Mouse (Mus musculus): ENCODE measurements around the gene Tgoln1. TPM values are rescaled to one million over a fixed set of nuclear protein-coding genes. Genes with fewer than 3 reads are reported as not detected.

The Tgoln1 gene
- total and polyA plus RNA-seq, 2 experiments from 2014 or later = 34.2 to 39.2 TPM

DNA sequence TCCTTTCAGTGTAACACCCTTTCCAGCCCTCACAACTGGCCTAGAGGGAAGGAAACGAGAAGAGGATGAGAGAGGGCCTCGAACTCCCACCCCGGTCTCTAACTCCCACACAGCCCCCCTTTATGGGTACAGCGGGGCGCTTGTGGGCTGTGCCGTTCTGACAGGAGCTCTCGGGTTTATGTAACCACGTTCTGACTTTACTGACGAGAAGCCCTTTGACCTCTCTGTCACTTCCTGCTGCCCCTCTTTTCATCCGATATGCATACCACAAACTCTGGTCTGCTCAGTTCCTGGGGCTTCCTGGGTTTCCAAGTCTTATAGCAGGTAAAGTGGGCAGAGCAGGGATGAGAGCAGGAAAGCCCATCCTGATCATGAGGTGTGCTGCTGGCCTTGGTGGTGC lies 17.5 kb upstream of the Tgoln1 start:
- no peak overlapping the region for H3K27ac ChIP-seq (ENCODE audit: low read depth, low read length)
- no peaks in the 10 kb centered on the region for H3K4me1 ChIP-seq (ENCODE audit: insufficient read depth, low read length)
- WGBS = 83% methylated on average over 10 of the region's 10 CpGs
- DNase-seq (ENCODE audit: low spot score) (no peak), ATAC-seq (ENCODE audit: low FRiP score) (no peak)
- no peaks in the 10 kb centered on the region for H3K27me3 ChIP-seq (ENCODE audit: insufficient read depth, low read length)
- H3K36me3 ChIP-seq (ENCODE audit: insufficient read depth, low read length) = no peaks in the 10 kb centered on the region; the same call in 1 of the 2 replicates
- no peak overlapping the region for H3K4me3 ChIP-seq (ENCODE audit: low read depth, low read length)
- no peak overlapping the region for H3K4me2 ChIP-seq (ENCODE audit: low read depth, low read length, poor library complexity, severe bottlenecking)
- no peaks in the 10 kb centered on the region for H3K9me3 ChIP-seq (ENCODE audit: low read length)
- H3K9ac ChIP-seq (replicated peaks; ENCODE audit: low read length, poor library complexity, severe bottlenecking) = no peak overlapping the region
- TF ChIP-seq CTCF (IDR thresholded peaks at IDR 0.05) = no peak

- Histone ChIP-seq H3K4me3 (ENCODE audit: low read depth, low read length) (no peak overlapping the region), H3K4me1 (ENCODE audit: insufficient read depth, low read length) (no peaks in the 10 kb centered on the region), H3K27me3 (ENCODE audit: insufficient read depth, low read length) (no peaks in the 10 kb centered on the region), H3K4me2 (ENCODE audit: low read depth, low read length, poor library complexity, severe bottlenecking) (no peak overlapping the region), H3K27ac (ENCODE audit: low read depth, low read length) (no peak overlapping the region), H3K9me3 (ENCODE audit: low read length) (no peaks in the 10 kb centered on the region), H3K36me3 (ENCODE audit: insufficient read depth, low read length) (no peaks in the 10 kb centered on the region; the same call in 1 of the 2 replicates), H3K9ac (replicated peaks; ENCODE audit: low read length, poor library complexity, severe bottlenecking) (no peak overlapping the region)
- DNase-seq (ENCODE audit: low spot score) = no peak
- no peak; the same call in none of the 2 replicates for ATAC-seq (ENCODE audit: low FRiP score)
- 65% methylated on average over 6 of the region's 6 CpGs for WGBS
- TF ChIP-seq CTCF (IDR thresholded peaks at IDR 0.05) = no peak
Observed at GRCm38 (mm10) chr6:72631700-72632099, 14.9 kb upstream of the Tgoln1 start.

- H3K4me3 ChIP-seq (ENCODE audit: low read depth, low read length) = no peak overlapping the region
- DNase-seq (ENCODE audit: low spot score) (no peak), ATAC-seq (ENCODE audit: low FRiP score) (no peak)
- no peaks in the 10 kb centered on the region for H3K4me1 ChIP-seq (ENCODE audit: insufficient read depth, low read length)
- no peak overlapping the region for H3K27ac ChIP-seq (ENCODE audit: low read depth, low read length)
- no peaks in the 10 kb centered on the region for H3K27me3 ChIP-seq (ENCODE audit: insufficient read depth, low read length)
- H3K4me2 ChIP-seq (ENCODE audit: low read depth, low read length, poor library complexity, severe bottlenecking) = no peak overlapping the region
- no peaks in the 10 kb centered on the region for H3K9me3 ChIP-seq (ENCODE audit: low read length)
- 94% methylated on average over 14 of the region's 14 CpGs for WGBS
- no peak for TF ChIP-seq CTCF (IDR thresholded peaks at IDR 0.05)
- no peaks in the 10 kb centered on the region; the same call in 1 of the 2 replicates for H3K36me3 ChIP-seq (ENCODE audit: insufficient read depth, low read length)
- no peak overlapping the region for H3K9ac ChIP-seq (replicated peaks; ENCODE audit: low read length, poor library complexity, severe bottlenecking)
Observed at GRCm38 (mm10) chr6:72630961-72631360, 14.2 kb upstream of the Tgoln1 start.

DNA sequence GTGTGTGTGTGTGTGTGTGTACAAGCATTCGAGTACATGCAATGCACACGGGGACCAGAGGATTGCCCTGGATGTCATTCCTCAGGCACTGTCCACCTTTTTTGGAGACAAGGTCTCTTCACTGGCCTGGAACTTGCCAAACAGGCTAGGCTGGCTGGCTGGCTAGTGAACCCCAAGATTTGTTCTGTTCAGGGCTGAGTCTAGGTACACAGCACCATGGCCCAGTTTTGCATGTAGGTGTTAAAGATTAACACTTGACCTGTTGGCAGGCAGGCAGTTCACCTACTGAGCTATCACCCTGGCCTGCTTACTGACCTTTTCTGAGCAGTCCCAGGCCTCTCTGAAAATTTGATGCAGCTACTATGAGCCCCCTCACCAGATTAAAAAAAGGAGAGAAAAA lies 13.6 kb upstream of the Tgoln1 start:
- no peak overlapping the region for H3K4me3 ChIP-seq (ENCODE audit: low read depth, low read length)
- DNase-seq (ENCODE audit: low spot score) (no peak), ATAC-seq (ENCODE audit: low FRiP score) (no peak)
- no peaks in the 10 kb centered on the region for H3K27me3 ChIP-seq (ENCODE audit: insufficient read depth, low read length)
- no peak overlapping the region for H3K27ac ChIP-seq (ENCODE audit: low read depth, low read length)
- no peak overlapping the region for H3K9ac ChIP-seq (replicated peaks; ENCODE audit: low read length, poor library complexity, severe bottlenecking)
- no peaks in the 10 kb centered on the region for H3K9me3 ChIP-seq (ENCODE audit: low read length)
- H3K4me2 ChIP-seq (ENCODE audit: low read depth, low read length, poor library complexity, severe bottlenecking) = no peak overlapping the region
- no peaks in the 10 kb centered on the region for H3K4me1 ChIP-seq (ENCODE audit: insufficient read depth, low read length)
- TF ChIP-seq CTCF (IDR thresholded peaks at IDR 0.05) = no peak
- no peaks in the 10 kb centered on the region; the same call in 1 of the 2 replicates for H3K36me3 ChIP-seq (ENCODE audit: insufficient read depth, low read length)
- WGBS = 97% methylated on average over 2 of the region's 2 CpGs

DNA sequence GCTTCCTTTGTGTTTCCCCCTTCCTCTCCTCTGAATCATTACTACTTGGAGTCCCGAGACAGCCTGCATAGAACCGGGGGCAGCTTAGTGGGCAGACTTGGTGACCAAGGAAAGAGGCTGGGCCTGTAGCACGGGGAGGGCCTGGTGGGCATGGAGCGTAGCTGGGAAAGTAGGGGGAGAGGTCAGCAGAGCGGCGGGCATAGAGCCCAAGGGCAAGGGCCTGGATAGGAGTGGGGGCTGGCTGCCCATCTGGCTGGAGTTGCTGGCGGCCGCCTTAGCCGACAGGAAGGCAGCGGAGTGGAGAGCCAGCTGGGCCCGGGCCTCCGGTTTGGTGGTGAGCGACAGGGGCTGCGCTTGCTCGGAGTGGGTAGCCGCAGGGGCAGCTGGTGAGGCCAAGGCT lies 10.5 kb upstream of the Tgoln1 start:
- Histone ChIP-seq H3K4me3 (ENCODE audit: low read depth, low read length) (no peak overlapping the region), H3K4me1 (ENCODE audit: insufficient read depth, low read length) (no peaks in the 10 kb centered on the region), H3K9me3 (ENCODE audit: low read length) (no peaks in the 10 kb centered on the region), H3K27me3 (ENCODE audit: insufficient read depth, low read length) (no peaks in the 10 kb centered on the region), H3K9ac (replicated peaks; ENCODE audit: low read length, poor library complexity, severe bottlenecking) (no peak overlapping the region), H3K4me2 (ENCODE audit: low read depth, low read length, poor library complexity, severe bottlenecking) (no peak overlapping the region), H3K36me3 (ENCODE audit: insufficient read depth, low read length) (no peaks in the 10 kb centered on the region; the same call in 1 of the 2 replicates), H3K27ac (ENCODE audit: low read depth, low read length) (no peak overlapping the region)
- 90% methylated on average over 16 of the region's 16 CpGs for WGBS
- no peak for TF ChIP-seq CTCF (IDR thresholded peaks at IDR 0.05)
- ATAC-seq (ENCODE audit: low FRiP score) (no peak), DNase-seq (ENCODE audit: low spot score) (peak; percentile 25)

DNA sequence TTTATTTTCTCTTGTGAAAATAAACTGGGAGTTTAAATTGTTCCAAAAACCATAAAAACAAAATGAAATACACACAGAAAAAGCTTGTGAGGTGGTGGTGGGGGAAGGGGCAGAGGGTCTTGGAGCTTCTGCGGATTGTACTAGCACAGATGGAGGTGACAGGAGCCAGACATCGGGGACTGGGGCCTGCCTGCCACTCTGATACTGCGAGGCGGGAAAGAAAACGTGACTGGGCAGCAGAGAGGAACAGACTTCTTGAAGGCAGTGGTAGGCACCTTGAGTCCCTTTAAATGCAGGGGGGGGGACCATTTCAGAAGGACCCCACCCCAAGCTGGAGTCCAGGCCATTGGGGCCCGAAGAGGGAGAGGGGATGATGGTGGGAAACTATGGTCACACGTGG lies 9.6 kb upstream of the Tgoln1 start:
- Histone ChIP-seq H3K4me3 (ENCODE audit: low read depth, low read length) (no peak overlapping the region), H3K27ac (ENCODE audit: low read depth, low read length) (no peak overlapping the region), H3K36me3 (ENCODE audit: insufficient read depth, low read length) (no peaks in the 10 kb centered on the region), H3K4me1 (ENCODE audit: insufficient read depth, low read length) (no peaks in the 10 kb centered on the region), H3K9ac (replicated peaks; ENCODE audit: low read length, poor library complexity, severe bottlenecking) (no peak overlapping the region), H3K4me2 (ENCODE audit: low read depth, low read length, poor library complexity, severe bottlenecking) (no peak overlapping the region), H3K9me3 (ENCODE audit: low read length) (no peaks in the 10 kb centered on the region), H3K27me3 (ENCODE audit: insufficient read depth, low read length) (no peaks in the 10 kb centered on the region)
- ATAC-seq (ENCODE audit: low FRiP score) = no peak
- no peak for TF ChIP-seq CTCF (IDR thresholded peaks at IDR 0.05)
- WGBS = 89% methylated on average over 7 of the region's 7 CpGs
- DNase-seq (ENCODE audit: low spot score) = no peak
